Mouse (Mus musculus): Measurements from ENCODE around the gene Fam168a.
A peak's percentile ranks its signal among the peaks of the same experiment; 100 is the strongest.

Fam168a gene

DNA sequence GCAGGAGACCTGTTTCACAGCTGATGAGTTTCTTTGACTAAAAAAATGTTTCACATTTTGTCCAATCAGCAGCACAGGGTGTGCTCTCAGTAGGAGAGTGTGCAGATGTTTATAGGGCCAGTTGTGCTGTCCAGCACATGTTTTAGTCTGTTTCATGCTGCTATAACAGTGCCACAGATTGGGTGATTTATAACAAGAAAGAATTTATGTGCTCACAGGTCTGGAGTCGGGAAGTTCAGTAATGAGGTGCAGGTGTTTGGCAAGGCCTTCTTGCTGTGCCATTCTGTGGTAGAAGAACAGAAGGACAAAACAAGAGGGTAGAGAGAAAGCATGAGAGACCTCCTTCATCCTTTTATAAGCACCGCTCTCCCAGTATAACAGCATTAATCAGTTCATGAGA is 78.2 kb downstream of the Fam168a start:
- no peak for DNase-seq

DNA sequence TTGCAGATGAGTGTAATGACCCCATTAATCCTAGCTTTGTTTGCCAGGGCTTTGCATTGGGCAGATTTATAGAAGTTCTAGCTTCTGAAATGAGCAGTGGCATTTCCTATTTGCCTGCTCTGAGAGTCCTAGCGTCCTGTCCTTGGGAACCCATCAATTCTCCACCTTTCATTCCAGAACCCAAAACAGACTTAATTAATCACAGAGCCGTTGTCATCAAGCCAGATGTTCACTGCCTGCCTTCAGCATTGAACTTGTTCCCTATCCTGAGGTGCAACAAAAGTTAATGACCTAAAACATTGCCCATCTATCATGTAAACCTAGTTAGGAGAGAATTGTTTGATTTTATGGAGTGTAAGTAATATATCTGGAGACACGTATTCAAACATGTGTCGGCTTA is 79.0 kb downstream of the Fam168a start:
- DNase-seq: no peak

DNA sequence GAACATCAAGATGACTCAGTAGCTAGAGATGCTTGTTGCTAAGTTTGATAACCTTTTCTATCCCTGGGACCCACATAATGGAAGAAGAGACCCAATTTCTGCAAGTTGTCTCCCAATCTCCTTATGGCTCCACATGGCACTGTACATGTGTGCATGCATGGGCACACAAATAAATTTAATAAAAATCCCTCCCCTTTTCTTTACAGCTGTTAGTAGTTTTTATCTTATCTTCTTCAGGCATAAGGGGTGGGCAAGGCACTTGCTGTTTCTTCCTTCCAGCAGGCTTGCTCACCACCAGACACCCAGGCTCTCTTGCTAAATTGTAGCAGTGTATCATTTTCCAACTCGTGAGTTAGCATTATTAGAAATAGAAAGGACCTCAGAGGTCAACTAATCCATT is 79.6 kb downstream of the Fam168a start:
- DNase-seq: no peak

DNA sequence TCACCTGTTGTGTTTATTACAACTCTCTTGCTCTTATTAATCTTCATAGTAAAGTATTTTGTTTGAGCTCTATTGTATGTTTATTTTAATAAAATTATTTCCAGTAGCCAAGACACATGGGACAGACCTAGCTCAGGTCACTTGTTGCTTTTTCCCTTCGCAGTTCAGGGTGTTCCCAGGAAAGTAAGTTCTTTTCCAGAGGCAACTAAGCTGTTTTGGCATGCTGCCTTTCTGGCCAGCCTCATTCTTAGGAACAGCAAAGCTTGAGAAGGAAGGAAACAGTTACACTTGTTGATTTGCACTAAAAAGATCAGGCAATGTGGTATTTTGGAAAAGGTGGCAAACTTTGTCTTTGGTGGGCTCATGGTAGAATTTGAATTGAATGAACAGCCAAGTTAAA is 81.9 kb downstream of the Fam168a start:
- peak; percentile 3 for DNase-seq

DNA sequence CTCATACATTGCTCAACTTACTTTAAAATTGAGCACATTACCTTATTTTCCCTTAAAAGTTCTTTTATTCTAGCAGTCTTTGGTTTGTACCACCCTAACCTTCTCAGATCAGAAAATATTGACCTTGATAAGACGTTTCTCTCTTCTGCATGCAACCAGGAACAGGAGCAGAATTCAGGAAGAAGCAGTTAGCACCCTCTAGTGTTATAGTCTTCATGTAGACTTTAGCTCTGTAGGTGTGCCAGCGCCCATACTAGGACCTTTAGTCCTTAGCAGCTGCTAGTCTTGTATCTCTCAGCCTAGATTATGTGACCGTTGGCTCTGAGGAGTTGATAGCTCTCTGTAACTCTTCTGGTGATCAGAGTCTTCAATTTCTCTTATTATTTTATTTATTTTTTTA is 92.4 kb downstream of the Fam168a start:
- DNase-seq: peak; percentile 16

DNA sequence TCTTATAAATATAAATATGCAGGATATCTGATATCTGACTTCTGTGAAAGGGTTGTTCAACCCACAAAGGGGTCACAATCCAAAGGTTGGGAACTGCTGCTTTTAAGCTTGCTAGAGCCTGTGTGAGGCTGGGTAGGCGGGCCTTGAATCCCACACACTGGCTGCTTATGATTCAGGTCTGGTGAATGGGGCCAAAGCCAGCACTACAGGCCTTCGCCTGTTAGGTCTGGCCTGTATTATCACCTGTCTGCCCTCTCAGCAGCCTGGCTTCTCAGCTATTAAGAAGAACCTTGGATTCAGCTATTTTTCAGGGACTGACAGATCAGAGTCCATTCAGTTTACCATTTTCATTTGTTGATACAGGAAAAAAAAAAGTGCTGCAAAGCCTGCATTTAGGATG is 99.0 kb downstream of the Fam168a start:
- no peak for DNase-seq

DNA sequence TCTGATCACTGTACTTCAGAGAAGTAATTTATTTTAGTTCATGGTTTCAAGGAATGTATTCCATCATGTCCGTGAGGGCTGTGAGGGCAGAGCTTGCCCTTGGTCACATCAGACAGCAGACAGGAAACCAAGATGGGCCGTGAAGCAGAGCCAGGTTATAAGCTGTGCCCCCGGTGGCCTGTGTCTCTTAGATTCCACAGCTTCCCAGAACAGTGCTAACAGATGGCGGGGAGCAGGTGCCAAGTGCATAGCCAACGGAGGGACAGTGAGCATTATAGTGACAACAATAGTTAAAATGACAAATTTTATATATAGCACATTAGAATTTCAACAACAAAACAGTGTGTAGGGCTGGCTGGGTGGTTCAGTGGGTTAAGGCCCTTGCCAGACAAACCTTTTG is 105.5 kb downstream of the Fam168a start:
- no peak for DNase-seq

DNA sequence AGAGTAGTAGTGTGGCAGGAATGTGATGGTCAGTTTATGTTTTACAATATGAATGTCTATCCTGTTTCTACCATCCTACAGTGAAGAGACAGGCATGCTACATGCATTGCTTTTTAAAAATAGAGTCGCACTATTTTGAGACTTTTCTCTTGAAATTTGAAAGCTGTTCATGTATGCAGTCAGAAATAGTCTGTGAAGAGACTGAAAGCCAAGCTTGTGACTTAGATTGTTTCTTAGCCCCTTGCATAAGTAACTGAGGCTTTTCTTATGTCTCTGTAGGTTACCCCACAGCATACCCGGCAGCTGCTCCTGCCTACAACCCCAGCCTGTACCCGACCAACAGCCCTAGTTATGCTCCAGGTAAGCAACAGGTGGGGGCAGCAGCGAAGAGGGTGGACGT is 106.2 kb downstream of the Fam168a start:
- DNase-seq: no peak

DNA sequence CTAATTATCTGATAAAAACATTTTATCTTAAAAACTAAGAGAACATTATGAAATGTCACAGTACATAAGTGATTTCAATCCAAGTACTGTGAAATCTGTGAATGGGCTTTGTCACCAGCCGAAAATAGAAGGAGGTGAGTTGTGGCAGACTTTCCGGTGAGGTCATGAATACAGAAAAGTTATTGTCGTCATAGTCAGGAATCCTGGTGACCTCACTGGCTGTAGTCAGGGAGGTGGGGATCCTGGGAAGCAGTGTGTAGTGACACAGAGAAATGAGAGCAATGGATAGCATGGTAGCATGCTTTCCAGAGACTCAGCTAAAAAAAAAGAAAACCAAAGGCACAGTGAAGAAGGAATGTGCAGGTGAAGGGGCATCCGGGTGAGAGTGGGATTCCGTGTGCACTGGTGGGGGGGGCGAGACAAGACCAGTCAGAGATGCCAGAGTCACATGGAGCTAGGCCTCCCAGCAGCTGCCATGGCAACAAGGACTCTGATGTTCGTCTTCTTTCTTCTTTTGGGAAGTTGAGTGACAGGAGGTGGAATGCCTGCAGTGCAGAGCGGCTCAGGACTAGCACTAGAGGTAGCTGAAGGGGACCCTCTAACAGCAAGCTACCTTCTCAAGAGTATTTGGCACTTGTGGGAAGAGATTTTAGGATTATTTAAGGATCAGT is 109.6 kb downstream of the Fam168a start:
- DNase-seq: no peak

DNA sequence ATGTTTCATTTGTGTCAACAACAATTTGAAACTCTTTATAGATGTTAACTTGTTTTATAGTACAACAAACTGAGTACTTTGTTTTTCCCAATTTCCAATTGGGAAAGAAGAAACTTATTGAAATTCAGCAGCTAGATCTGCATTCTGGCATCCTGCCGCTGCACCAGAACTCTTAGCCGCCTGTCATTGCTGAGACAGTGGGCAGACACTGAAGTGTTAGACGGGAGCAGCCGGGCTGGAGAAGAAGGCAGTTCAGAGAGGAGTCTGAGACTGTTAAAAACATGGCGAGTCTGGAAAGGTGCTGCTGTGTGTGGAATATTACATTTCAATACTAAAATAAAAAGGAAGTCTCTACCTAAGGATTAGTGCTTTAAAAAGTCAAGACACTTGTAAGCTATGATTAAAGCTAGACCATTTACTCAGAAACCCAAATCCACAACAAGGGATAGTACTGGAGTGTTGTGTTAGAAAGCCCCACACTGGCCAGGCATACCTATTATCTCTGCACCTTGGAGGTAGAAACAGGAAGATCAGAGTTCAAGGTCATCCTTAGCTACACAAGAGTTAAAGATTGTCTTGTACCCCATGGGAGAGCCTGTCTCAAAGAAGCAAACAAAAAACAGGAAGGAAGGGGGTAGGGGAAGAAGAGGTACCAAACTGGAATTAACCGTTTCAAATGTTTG is 110.5 kb downstream of the Fam168a start:
- no peak for DNase-seq

DNA sequence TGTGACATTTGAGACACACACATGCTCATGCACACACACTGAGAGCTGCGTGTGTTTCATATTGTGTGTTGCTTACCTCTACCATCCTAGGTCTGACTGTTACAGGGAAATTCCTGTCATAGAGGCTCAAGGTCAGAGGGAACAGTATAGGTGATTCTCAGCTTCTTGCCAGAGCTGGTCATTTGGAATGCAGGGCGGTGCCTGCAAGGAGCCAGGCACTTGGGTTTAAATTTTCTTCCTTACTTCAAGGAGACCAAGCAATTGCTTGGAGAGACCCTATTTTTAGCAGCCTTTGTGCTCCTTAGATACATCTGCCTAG is 111.0 kb downstream of the Fam168a start:
- no peak for DNase-seq

DNA sequence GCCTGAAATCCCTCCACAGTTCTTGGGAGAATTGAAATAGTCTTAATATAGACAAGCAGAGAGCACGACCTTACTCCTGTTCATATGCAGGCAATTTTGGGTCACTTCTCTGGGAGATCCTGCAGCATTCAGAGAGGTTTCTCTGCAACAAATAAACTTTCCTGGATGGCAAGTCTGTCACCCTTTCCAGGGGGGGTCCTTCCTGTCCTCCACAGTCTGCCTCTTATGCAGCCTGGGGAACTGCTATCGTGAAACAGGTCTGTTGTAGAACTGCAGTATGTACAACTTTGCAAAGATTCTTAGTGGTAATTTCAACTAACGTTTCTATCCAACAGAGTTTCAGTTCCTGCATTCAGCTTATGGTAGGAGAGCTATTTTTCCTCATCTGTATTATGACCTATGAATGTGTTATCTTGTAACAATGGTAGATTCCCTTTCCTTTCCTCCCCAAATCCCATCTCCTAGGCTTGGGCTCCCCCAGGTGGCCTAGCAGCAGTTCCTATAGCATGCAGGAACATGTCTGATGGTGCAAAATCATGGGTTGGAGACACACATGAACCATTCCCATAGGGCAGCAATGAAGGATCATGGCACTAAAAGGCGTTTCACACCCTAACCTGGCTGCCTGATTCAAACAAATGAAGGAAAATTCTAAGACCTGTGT is 112.1 kb downstream of the Fam168a start:
- peak; percentile 36 for DNase-seq

DNA sequence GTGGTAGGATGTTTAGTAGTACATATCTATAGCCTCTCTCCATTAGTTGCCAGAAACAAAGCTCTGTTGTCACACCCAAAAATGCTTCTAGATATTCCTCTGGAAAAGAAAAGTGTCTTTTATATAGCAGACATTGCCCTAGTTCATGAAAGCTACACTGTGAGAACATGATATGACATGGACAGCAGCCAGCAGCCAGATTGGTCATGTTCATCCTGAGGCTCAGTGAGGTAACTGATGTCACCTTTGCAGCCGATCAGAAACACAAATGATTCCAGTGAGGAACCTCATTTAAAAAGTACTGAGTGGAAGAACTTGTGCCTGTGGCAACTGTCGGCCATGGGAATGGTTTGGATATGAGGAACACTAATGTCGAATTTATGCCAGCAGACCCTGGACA is 118.2 kb downstream of the Fam168a start:
- DNase-seq: no peak

DNA sequence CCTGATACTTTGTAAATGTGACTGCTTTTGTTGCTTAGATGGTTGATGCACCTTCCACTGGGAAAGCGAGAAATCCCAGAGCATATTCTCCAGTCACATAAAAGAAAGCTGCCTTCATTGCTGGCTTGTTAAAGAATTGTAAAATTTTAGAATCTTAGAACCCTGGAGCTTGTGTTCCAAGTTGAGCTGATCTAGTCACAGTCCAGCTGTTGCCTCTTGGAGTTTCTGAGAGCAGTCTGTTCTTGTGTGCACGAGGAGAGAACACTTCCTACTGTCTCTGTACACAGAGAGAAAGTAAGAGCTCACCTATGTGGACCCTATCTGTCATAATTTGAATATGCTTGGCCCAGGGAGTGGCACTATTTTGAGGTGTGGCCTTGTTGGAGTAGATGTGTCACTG is 122.1 kb downstream of the Fam168a start:
- no peak for DNase-seq

DNA sequence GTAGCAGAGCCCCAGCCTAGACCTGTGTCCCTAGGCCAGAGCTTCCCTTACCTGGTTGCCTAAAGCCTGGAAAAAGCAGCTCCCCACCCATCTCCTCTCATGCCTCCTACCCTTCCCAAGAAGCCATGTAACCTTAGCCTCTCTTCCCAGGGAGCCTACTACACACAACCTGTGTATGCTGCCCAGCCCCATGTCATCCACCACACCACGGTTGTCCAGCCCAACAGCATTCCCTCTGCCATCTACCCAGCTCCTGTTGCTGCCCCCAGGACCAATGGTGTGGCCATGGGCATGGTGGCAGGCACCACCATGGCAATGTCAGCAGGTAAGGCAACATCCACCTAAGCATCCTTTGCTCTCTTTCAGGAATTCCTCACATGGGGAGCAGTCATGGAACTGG is 127.4 kb downstream of the Fam168a start:
- DNase-seq: no peak

DNA sequence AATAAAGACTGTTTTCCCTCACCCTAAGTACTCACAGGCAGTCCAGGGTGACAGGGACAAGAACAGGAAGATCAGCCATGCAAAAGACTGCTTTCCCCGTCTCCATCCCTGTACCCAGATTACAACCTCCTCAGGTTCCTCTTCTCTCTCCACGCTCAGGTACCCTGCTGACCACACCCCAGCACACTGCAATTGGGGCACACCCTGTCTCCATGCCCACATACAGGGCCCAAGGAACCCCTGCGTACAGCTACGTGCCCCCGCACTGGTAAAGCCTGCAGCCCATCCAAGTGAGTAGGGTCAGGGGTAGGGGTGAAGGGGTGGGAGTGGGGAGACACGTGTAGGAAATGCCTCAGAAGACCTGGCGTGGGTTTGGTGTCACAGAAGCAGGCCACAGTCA is 128.7 kb downstream of the Fam168a start:
- DNase-seq: no peak

DNA sequence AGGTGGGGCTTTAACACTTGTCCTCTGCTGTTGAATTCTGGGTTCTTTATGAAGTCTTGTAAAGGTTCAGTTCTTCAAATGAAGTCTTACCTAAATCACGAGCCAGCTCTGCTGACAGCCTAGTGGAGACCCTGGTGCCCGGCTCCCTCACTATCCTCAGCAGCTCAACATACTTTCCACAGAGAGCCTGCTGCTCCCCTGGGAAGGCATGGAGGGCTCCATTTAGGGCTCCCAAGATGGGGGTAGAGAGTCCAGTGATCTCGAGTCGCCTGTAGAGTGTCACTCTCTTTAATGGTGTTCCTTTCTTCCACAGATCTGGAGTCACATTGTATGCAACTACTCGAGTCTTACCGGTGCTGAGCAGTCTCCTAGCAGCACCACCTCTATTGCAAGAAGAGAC is 129.3 kb downstream of the Fam168a start:
- no peak for DNase-seq

DNA sequence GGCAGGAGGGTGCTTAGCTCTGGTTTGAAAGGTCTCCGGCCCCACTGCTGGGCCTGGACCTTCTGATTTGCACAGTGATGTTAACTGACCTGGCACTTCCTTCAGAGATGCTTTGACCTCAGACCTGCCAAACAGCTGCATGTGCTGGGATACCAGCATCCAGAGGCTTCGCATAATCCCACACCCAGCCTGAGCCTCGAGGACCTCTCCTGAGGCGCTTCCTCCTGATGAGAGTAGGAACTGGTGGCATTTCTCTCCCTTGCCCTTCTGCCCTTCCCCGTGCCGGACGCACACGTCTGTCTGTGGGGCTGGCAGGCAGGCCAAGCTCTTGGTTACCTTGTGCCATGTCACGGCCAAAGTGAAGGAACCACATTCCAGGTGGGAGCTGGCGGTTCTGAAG is 130.2 kb downstream of the Fam168a start:
- DNase-seq: no peak

DNA sequence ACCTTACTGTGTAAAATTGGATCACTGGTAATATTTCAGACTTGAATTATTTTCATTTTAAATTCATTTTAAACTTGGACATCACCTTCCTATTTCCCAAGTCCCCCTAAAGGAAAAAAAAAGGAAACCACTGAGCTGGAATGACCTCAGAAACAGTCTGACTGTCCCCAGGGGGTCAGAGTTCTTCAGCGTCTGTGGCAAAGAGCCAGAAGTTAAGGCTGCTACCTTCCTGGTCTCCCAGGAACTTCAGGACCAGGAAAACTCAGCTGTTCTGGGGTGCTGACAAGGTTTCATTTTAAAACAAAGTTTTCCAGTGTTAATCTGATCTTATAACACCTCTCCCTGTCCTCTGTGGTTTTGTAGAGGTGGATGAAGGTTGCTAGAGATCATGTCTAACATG is 131.3 kb downstream of the Fam168a start:
- no peak for DNase-seq

DNA sequence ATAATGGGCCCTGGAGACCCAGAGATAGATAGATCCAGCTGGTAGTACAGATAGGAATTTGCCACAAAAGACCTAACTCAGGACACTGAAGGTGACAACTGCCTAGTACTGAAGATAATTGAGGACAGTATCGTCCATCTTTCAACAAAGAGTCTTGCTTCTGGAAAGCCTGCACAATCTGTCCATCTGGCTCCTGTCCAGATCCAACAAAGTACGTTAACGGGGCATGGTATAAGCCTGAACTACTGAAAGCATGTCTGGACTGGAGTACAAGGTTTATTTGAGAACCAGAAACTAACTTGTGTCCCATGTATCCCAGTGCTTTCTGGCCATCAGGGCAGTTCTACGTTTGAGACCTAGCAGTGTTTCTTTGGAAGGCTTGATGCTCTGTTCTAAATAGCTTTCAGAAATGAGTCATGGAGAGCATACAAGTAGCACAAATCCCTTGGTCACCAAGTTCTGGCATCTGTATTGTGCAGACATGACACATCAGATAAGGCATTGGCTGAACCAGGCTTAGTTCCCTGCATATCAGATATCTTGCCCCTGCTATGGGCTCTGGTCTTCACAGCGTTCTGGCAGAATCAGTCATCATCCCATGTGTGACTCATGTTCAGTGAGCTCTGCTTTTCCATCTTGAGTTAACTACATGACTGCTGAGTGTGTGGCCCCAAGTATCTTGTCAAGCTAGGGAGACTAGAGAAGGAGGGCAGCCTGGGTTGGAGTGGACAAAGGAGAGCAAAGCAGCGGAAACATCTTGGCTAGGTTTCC is 133.4 kb downstream of the Fam168a start:
- DNase-seq: no peak

DNA sequence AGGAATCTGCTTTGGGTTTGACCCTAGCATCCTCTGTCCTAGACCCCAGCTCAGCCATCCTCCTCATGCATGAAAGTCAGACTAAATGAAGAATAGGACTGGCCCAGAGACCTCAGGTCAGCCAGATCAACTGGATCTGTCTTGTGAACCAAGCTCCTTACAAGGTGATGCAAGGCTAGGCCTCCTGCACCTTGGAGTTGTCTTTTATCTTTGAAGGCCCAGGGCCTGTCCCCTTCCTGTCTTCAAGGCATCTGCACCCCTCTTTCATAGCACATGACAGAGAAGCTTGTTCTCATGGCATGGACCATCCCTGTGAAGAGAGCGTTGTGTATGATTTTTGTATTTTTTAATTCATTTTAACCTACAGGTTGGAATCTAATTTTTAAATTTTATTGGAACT is 134.5 kb downstream of the Fam168a start:
- DNase-seq: no peak

DNA sequence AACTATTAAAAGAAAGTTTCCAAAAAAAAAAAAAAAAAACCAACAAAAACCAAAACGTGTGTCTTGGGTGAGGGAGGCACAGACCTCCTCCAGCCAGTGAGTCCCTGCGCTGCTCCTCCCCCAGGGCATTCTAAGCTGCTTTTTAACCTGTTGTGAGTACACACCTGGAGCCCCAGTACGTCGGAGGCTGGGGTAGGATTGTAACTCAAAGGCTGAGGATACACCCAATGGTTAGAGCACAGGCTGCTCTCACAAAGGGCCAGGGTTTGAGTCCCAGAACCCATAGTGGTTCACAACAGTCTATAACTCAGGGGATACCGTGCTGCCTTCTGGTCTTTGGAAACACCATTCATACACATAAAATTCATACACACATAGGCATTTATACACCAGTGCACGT is 135.2 kb downstream of the Fam168a start:
- DNase-seq: no peak

DNA sequence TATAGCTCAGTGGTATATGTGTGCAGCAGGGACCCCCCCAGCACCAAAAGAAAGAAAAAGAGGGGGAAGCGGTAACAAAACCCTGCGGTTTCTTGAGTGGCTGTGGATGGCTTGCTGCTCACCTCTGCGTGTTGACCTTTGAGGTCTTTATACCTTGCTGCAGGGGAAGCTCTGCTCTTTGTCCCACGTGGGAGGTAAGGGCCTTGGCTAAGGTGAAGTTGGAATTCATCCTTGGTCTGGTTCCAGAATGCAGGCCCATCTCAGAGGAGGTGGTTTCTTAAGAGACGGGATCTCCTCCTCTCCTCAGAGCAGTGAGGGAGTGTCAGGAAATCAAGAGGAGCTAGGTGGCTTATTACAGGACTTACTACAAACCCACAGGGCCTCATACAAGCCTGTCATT is 135.7 kb downstream of the Fam168a start:
- no peak for DNase-seq

DNA sequence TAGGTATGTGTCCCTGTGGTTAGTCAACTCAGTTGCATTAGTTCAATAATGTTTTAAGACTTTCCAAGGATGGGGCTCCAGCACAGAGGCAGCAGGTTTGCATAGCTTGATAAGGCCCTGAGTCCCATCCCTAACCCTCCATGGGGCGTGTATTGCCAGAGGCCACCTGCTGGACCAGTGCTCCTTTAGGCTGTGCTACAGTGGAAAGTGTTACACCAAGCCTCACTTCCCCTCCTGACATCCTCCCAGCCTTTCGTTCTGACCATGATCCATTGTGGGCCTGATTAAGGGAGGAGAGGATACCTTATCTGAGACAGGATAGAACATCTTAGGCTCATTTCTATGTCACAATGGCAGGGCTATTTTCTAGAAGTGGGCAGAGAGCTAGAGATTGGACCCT is 137.4 kb downstream of the Fam168a start:
- no peak for DNase-seq

Data from lung, postnatal 10 days (tissue).